In the genomic region with DNA sequence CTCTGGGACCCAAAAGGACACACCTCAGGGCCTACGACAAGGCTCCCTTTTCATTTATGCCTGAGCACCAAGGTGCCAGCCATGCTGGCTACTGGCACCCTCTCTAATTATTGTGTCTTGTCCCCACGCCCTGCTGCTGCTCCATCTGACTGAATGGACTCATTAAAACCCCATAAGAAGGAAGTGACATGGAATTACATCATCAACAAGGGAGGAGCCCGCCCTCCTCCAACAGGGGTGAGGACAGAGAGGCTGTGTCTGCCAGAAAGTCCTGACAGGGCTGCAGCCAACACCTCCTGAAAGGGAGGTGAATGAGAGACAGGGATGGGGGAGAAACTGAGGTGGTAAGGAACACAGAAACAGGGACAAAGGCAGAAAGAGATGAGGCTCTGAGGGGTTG, we compare ENCODE assay signal across 10 mouse cellular contexts. TPM values are rescaled to one million over a fixed set of nuclear protein-coding genes. Genes with fewer than 3 reads are reported as not detected.
DNase-seq lines count a peak whose midpoint lies in the region; ATAC-seq and TF ChIP-seq lines count a peak whose summit lies in the region.
"Had no signal": no experiment of that assay in that cellular context is flagged by ENCODE, and none has a peak within 500 bp of the region (broad histone marks: within the 10 kb centered on the region; RNA-seq: fewer than 3 reads in every experiment).

No protein-coding gene starts in this region.

- no peak for TF ChIP-seq EP300 in MEL (IDR thresholded peaks at IDR 0.05; ENCODE audit: low read depth in 1 of 2, low read length in 2 of 2)

- DNase-seq in 3T3-L1 (ENCODE audit: low read depth, low spot score) (peak; percentile 53), MEL (ENCODE audit: low read depth, low spot score) (peak; percentile 69)
- DNase-seq in liver, embryonic 13.5 days, result no peak
- DNase-seq in gastrocnemius, postnatal 14 days, result no peak
- no peak for DNase-seq in ovary, adult 18-20 months (ENCODE audit: low spot score)
- DNase-seq: right cerebral cortex, postnatal 4 days had no signal

- 0 out of 2 replicates have a peak, but pooled peaks have one; percentile 26 for ATAC-seq in intestine, postnatal 0 days
- ATAC-seq in intestine, embryonic 15.5 days, result no peak
- no peak for ATAC-seq in liver, embryonic 13.5 days (ENCODE audit: low read depth)
- ATAC-seq: midbrain, embryonic 13.5 days had no signal

- no peak overlapping the region for H3K9ac ChIP-seq in intestine, postnatal 0 days (ENCODE audit: low read depth, low read length)
- H3K9ac ChIP-seq in intestine, embryonic 15.5 days, result no peak overlapping the region
- peak overlapping the region; percentile 16; the same call in 1 of the 2 replicates for H3K9ac ChIP-seq in MEL (ENCODE audit: control insufficient read depth, low read depth, low read length, poor library complexity, severe bottlenecking)
- H3K9ac ChIP-seq in liver, embryonic 13.5 days, result peak overlapping the region; percentile 68
- H3K9ac ChIP-seq: embryonic facial prominence, embryonic 13.5 days; midbrain, embryonic 13.5 days had no signal

- H3K79me2 ChIP-seq in MEL (ENCODE audit: control insufficient read depth, insufficient read depth, low read length, poor library complexity), result no peaks in the 10 kb centered on the region

- no peaks in the 10 kb centered on the region for H3K27me3 ChIP-seq in intestine, postnatal 0 days (replicated peaks; ENCODE audit: control insufficient read depth, insufficient read depth, low read length)
- H3K27me3 ChIP-seq in intestine, embryonic 15.5 days (replicated peaks), result no peaks in the 10 kb centered on the region
- no peaks in the 10 kb centered on the region for H3K27me3 ChIP-seq in MEL (ENCODE audit: control insufficient read depth in 1 of 2, insufficient read depth in 2 of 2, low read length in 2 of 2)
- 0 out of 2 replicates have a peak, but pooled peaks cover 3% of the 10 kb centered on the region for H3K27me3 ChIP-seq in liver, embryonic 13.5 days
- H3K27me3 ChIP-seq: embryonic facial prominence, embryonic 13.5 days had no signal

- TF ChIP-seq RAD21 in MEL (IDR thresholded peaks at IDR 0.05; ENCODE audit: low read depth, low read length), result no peak

- intact Hi-C loops in gastrocnemius, postnatal 14 days (cut with DNase I; ENCODE audit: low total_unique reads), result no loop called here

- H3K4me3 ChIP-seq in intestine, postnatal 0 days (ENCODE audit: low read depth, low read length), result no peak overlapping the region
- H3K4me3 ChIP-seq in intestine, embryonic 15.5 days (replicated peaks), result no peak overlapping the region
- H3K4me3 ChIP-seq in MEL (ENCODE audit: control insufficient read depth in 1 of 2, insufficient read depth in 1 of 2, low read depth in 2 of 2, low read length in 2 of 2), result no peak overlapping the region
- H3K4me3 ChIP-seq in liver, embryonic 13.5 days (replicated peaks), result no peak overlapping the region
- H3K4me3 ChIP-seq: embryonic facial prominence, embryonic 13.5 days; midbrain, embryonic 13.5 days had no signal

- no peak for TF ChIP-seq CTCF in intestine, postnatal 0 days (IDR thresholded peaks at IDR 0.05; ENCODE audit: low read depth)
- TF ChIP-seq CTCF in MEL (IDR thresholded peaks at IDR 0.05 in 2 of 3, conservative IDR thresholded peaks at IDR 0.05 in 1 of 3; ENCODE audit: control insufficient read depth in 1 of 3, insufficient read depth in 1 of 3, low read depth in 2 of 3, low read length in 3 of 3, poor library complexity in 1 of 3, severe bottlenecking in 1 of 3), result no peak

- no peak overlapping the region for H3K27ac ChIP-seq in intestine, postnatal 0 days (ENCODE audit: low read depth, low read length)
- H3K27ac ChIP-seq in intestine, embryonic 15.5 days, result no peak overlapping the region
- H3K27ac ChIP-seq in MEL (ENCODE audit: control insufficient read depth, low read depth, low read length), result no peak overlapping the region
- peak overlapping the region; percentile 98 for H3K27ac ChIP-seq in liver, embryonic 13.5 days
- H3K27ac ChIP-seq: embryonic facial prominence, embryonic 13.5 days; midbrain, embryonic 13.5 days had no signal

- whole genome bisulfite sequencing in intestine, postnatal 0 days, result 57% methylated on average over 3 of the region's 3 CpGs
- 66% methylated on average over 3 of the region's 3 CpGs for WGBS in intestine, embryonic 15.5 days
- WGBS in liver, embryonic 13.5 days (ENCODE audit: insufficient replicate concordance), result 65% methylated on average over 3 of the region's 3 CpGs

- TF ChIP-seq POLR2A in MEL (IDR thresholded peaks at IDR 0.05; ENCODE audit: control insufficient read depth in 1 of 2, insufficient read depth in 1 of 2, low read depth in 1 of 2, low read length in 2 of 2, poor library complexity in 1 of 2), result 0 out of 4 replicates have a peak, but pooled peaks of 1 of the 2 experiments have one; percentile 45

- peaks cover 9% of the 10 kb centered on the region; the same call in 1 of the 2 replicates for H3K4me1 ChIP-seq in intestine, postnatal 0 days (replicated peaks; ENCODE audit: control insufficient read depth, insufficient read depth, low read length)
- H3K4me1 ChIP-seq in intestine, embryonic 15.5 days (replicated peaks), result peaks cover 10% of the 10 kb centered on the region
- H3K4me1 ChIP-seq in MEL (ENCODE audit: control insufficient read depth in 1 of 2, insufficient read depth in 2 of 2, low read length in 2 of 2), result peaks cover 0 to 25% of the 10 kb centered on the region in 2 experiments
- peaks cover 89% of the 10 kb centered on the region for H3K4me1 ChIP-seq in liver, embryonic 13.5 days (replicated peaks)
- H3K4me1 ChIP-seq: embryonic facial prominence, embryonic 13.5 days; midbrain, embryonic 13.5 days had no signal

- H3K4me2 ChIP-seq in intestine, postnatal 0 days (replicated peaks; ENCODE audit: low read depth), result no peak overlapping the region
- no peak overlapping the region for H3K4me2 ChIP-seq in intestine, embryonic 15.5 days (replicated peaks)
- H3K4me2 ChIP-seq in liver, embryonic 13.5 days, result peak overlapping the region; percentile 2; the same call in 1 of the 2 replicates
- H3K4me2 ChIP-seq: embryonic facial prominence, embryonic 13.5 days; midbrain, embryonic 13.5 days had no signal

- no peaks in the 10 kb centered on the region for H3K9me3 ChIP-seq in intestine, postnatal 0 days (ENCODE audit: control insufficient read depth)
- H3K9me3 ChIP-seq in intestine, embryonic 15.5 days, result no peaks in the 10 kb centered on the region
- H3K9me3 ChIP-seq in MEL (replicated peaks; ENCODE audit: insufficient read depth, low read length), result no peaks in the 10 kb centered on the region
- H3K9me3 ChIP-seq in liver, embryonic 13.5 days (replicated peaks), result no peaks in the 10 kb centered on the region
- H3K9me3 ChIP-seq: embryonic facial prominence, embryonic 13.5 days; midbrain, embryonic 13.5 days had no signal

- no peaks in the 10 kb centered on the region for H3K36me3 ChIP-seq in intestine, postnatal 0 days (ENCODE audit: control insufficient read depth, insufficient read depth)
- H3K36me3 ChIP-seq in intestine, embryonic 15.5 days, result no peaks in the 10 kb centered on the region
- peaks cover 0 to 11% of the 10 kb centered on the region in 2 experiments; a peak in 2 of 4 replicates for H3K36me3 ChIP-seq in MEL (ENCODE audit: control insufficient read depth in 1 of 2, insufficient read depth in 2 of 2, low read length in 2 of 2)
- no peaks in the 10 kb centered on the region for H3K36me3 ChIP-seq in liver, embryonic 13.5 days
- H3K36me3 ChIP-seq: embryonic facial prominence, embryonic 13.5 days; midbrain, embryonic 13.5 days had no signal

TF ChIP-seq in MEL, 35 proteins besides CTCF, POLR2A, EP300 and RAD21:
- TF ChIP-seq ETS1 (IDR thresholded peaks at IDR 0.05; ENCODE audit: low read depth, low read length) (peak; percentile 43; the same call in 1 of the 2 replicates), UBTF (IDR thresholded peaks at IDR 0.05; ENCODE audit: borderline replicate concordance, insufficient read depth, low read depth, low read length) (no peak), SIN3A (IDR thresholded peaks at IDR 0.05; ENCODE audit: low read length) (peak; percentile 20; the same call in 1 of the 2 replicates), POLR2AphosphoS2 (IDR thresholded peaks at IDR 0.05; ENCODE audit: low read length) (peak; percentile 30; the same call in 1 of the 2 replicates), MXI1 (IDR thresholded peaks at IDR 0.05; ENCODE audit: low read depth, low read length) (peak; percentile 32; the same call in 1 of the 2 replicates), USF1 (IDR thresholded peaks at IDR 0.05; ENCODE audit: low read depth, low read length) (0 out of 2 replicates have a peak, but pooled peaks have one; percentile 13)

RNA-seq across cellular contexts. Expression of gene Bloc1s4, which starts 17.8 kb away (rescaled TPM):
- 22.0 and 22.5 TPM in 2 replicates for polyA plus RNA-seq in intestine, postnatal 0 days (2015; fragmentation: Nextera tagmentation; extraction: Ambion mirVana)
- 21.8 and 23.5 TPM in 2 replicates for polyA plus RNA-seq in intestine, embryonic 15.5 days (2015; fragmentation: Nextera tagmentation; extraction: Ambion mirVana)
- 27.9 and 32.9 TPM in 2 replicates for total RNA-seq in MEL (2012; rRNA removed)
- 10 to 100 TPM in 1 of 2 experiments, not detected in 1; 29.8 TPM for polyA plus RNA-seq in MEL (2012; ENCODE audit: insufficient read depth in 1 of 2, insufficient read length in 2 of 2, low read depth in 1 of 2, low replicate concordance in 2 of 2, missing spikeins in 1 of 2)
- 15.5 and 16.7 TPM in 2 replicates for polyA plus RNA-seq in liver, embryonic 13.5 days (2015; fragmentation: Nextera tagmentation; extraction: Ambion mirVana)
- 1 to 10 TPM; 8.0 to 9.2 TPM for total RNA-seq in gastrocnemius, postnatal 14 days (2021)

RNA-seq across cellular contexts. Expression of gene D5Ertd579e, which starts 34.9 kb away (rescaled TPM):
- polyA plus RNA-seq in intestine, postnatal 0 days (2015; fragmentation: Nextera tagmentation; extraction: Ambion mirVana), result 19.6 and 22.5 TPM in 2 replicates
- 15.6 and 16.7 TPM in 2 replicates for polyA plus RNA-seq in intestine, embryonic 15.5 days (2015; fragmentation: Nextera tagmentation; extraction: Ambion mirVana)
- total RNA-seq in MEL (2012; rRNA removed), result 15.9 and 18.9 TPM in 2 replicates
- 10 to 100 TPM in 1 of 2 experiments, not detected in 1; 31.1 TPM for polyA plus RNA-seq in MEL (2012; ENCODE audit: insufficient read depth in 1 of 2, insufficient read length in 2 of 2, low read depth in 1 of 2, low replicate concordance in 2 of 2, missing spikeins in 1 of 2)
- polyA plus RNA-seq in liver, embryonic 13.5 days (2015; fragmentation: Nextera tagmentation; extraction: Ambion mirVana), result 21.9 and 25.3 TPM in 2 replicates
- total RNA-seq in gastrocnemius, postnatal 14 days (2021), result 10 to 100 TPM; 52.2 to 54.5 TPM

Comparison
In these comparisons a context has a peak if more than half of its experiments do, and no peak if none do; other contexts are left out.
1. H3K9ac ChIP-seq: peak in MEL (single experiment) and liver, embryonic 13.5 days (single experiment); none in intestine, postnatal 0 days (single experiment) and intestine, embryonic 15.5 days (single experiment).
2. DNase-seq: peak in 3T3-L1 (single experiment) and MEL (single experiment); none in liver, embryonic 13.5 days (single experiment), gastrocnemius, postnatal 14 days (single experiment) and ovary, adult 18-20 months (single experiment).